Mouse (Mus musculus) granulocyte monocyte progenitor cell, adult 5-6 weeks (primary cell): ENCODE data around the gene Ints2. TPM values are rescaled to one million over a fixed set of nuclear protein-coding genes. Genes with fewer than 3 reads are reported as not detected.

Experiments used
- ATAC-seq: replicated peaks from 2 replicates; pipeline ENCODE4 v1.8.0; 2016; ENCODE audit warnings: mild to moderate bottlenecking, moderate TSS enrichment, inconsistent platforms; ENCODE audit not compliant: poor library complexity, severe bottlenecking
- total RNA-seq, 2 experiments: library from RNA; stranded (forward) in 1 of 2; stranded (reverse) in 1 of 2; fragments of 200-712, 200-1000 nt in 1 of 2; fragments of >200 nt in 1 of 2; fragmentation: Nextera tagmentation in 1 of 2; gene quantifications; 2 replicates each; pipeline ENCODE4 v1.2.3; 2014 to 2017

Ints2 gene
- total RNA-seq, 2 experiments from 2014 or later: 28.5 to 30.5 TPM

DNA sequence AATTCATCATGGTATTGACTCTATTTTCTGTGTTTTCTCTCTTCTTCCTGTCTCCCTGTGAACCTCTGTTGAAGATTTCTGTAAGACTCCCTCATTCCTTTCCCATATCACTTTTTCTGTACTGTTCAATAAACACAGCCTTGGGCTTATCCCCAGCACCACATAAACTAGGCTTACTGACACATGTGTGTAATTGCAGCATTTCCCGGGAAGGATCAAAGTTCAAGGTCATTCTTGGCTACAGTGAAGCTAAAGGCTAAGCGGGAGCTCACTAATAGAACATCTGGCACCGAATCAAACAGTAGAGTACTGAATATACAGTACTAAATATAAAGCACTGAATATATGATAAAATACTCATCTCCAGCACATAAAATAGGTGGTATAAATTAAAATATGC lies 81.5 kb downstream of the Ints2 start:
- ATAC-seq: no peak

DNA sequence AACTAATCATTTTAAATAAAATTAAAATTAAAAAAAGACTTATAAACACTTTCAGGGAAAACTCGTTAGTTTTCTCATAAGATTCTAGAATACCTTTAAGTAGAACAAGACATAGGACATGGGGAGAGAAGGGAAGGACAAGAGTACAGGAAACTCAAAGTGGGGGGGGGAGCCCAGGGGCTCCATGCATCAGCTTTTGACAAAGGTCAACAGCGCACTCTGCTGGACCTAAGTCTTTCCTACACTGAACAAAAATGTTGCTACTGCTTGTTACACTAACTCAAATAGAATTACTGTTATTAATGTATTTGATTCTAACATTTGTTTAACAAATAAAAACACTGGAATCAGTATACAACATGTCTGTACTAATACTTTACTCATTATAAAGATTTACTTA lies 83.2 kb downstream of the Ints2 start:
- ATAC-seq: no peak

DNA sequence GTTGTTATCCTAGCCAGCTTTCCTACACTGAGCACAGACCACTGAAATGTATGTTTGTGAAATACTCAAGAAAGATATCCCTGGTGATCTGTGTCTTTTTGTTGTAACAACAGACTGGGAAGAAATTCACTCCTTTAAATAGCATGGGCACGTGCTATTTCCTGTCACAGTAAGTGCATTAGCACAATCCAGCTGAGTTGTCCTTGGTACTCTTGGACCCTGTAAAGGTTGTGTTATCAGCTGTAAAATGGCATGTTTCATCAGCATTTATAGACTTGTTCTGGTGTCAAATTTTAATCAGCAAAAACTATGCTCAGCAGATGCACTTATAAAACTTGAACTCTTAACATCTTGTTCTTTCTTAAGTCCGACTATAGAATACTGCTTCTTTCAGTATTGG lies 86.6 kb downstream of the Ints2 start:
- no peak for ATAC-seq

Other genes with a start within 250 kb of the Ints2 start
- gene Brip1, start 56.4 kb downstream of the Ints2 start, total RNA-seq (2014; fragmentation: Nextera tagmentation): 20.1 and 23.4 TPM in 2 replicates
- gene Brip1, start 56.4 kb downstream of the Ints2 start, total RNA-seq (2017): 22.7 and 31.8 TPM in 2 replicates
- gene Med13, start 100.0 kb upstream of the Ints2 start, total RNA-seq (2014; fragmentation: Nextera tagmentation): 44.2 and 50.8 TPM in 2 replicates
- 37.4 and 61.4 TPM in 2 replicates for gene Med13, start 100.0 kb upstream of the Ints2 start, total RNA-seq (2017)
- 16.3 and 19.8 TPM in 2 replicates for gene Rnft1, start 227.1 kb upstream of the Ints2 start, total RNA-seq (2014; fragmentation: Nextera tagmentation)
- gene Rnft1, start 227.1 kb upstream of the Ints2 start, total RNA-seq (2017): 16.1 and 19.4 TPM in 2 replicates